Mouse (Mus musculus): ENCODE measurements around the gene Chchd4. TPM values are rescaled to one million over a fixed set of nuclear protein-coding genes. Genes with fewer than 3 reads are reported as not detected.
A peak's percentile ranks its signal among the peaks of the same experiment; 100 is the strongest.

Gene Chchd4
- total and polyA plus RNA-seq, 3 experiments = 8.7 to 17.0 (median 15.3) TPM

- 34% methylated on average over 5 of the region's 5 CpGs for whole genome bisulfite sequencing
- H3K4me1 ChIP-seq (ENCODE audit: control insufficient read depth, insufficient read depth, low read length) = no peaks in the 10 kb centered on the region
- no peak overlapping the region for H3K4me3 ChIP-seq
- no peak overlapping the region for H3K9ac ChIP-seq (ENCODE audit: low read depth, low read length)
- TF ChIP-seq POLR2A (IDR thresholded peaks at IDR 0.05; ENCODE audit: insufficient read depth, low read depth, low read length) = no peak
- TF ChIP-seq CTCF (IDR thresholded peaks at IDR 0.05) = no peak
- no peaks in the 10 kb centered on the region for H3K79me2 ChIP-seq (replicated peaks; ENCODE audit: control insufficient read depth, insufficient read depth, low read length)
- DNase-seq = no peak
- intact Hi-C loops (cut with DNase I) = no loop called here
- no peaks in the 10 kb centered on the region for H3K36me3 ChIP-seq (ENCODE audit: control insufficient read depth, insufficient read depth, low read length)
- peaks cover 1% of the 10 kb centered on the region; the same call in 1 of the 2 replicates for H3K27me3 ChIP-seq (ENCODE audit: control insufficient read depth, insufficient read depth, low read length)
- H3K27ac ChIP-seq = no peak overlapping the region
Observed at GRCm38 (mm10) chr6:91454546-91454945, 18.8 kb downstream of the Chchd4 start.

DNA sequence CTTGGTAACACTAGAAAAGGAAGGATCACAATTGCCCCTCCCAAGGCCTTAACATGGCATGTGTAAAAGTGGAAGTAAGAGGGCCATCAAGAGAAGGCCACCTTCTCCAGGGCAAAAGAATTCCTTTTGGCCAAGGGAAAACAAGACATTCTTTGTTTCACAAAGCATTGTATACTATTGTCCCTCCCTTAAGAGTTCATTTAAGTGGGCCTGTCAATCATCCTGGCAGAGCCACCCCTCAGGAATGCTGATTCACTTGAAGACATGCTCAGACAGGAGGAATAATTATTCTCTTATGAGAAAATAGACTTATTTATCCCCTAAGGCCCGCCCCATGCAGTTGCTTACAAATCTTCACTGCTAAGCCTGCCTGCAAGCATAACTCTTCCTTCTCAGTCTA is 21.3 kb downstream of the Chchd4 start:
- WGBS = 39% methylated on average over 1 of the region's 1 CpGs
- Histone ChIP-seq H3K79me2 (replicated peaks; ENCODE audit: control insufficient read depth, insufficient read depth, low read length) (no peaks in the 10 kb centered on the region), H3K27ac (no peak overlapping the region), H3K27me3 (ENCODE audit: control insufficient read depth, insufficient read depth, low read length) (peaks cover 1% of the 10 kb centered on the region; the same call in 1 of the 2 replicates), H3K4me1 (ENCODE audit: control insufficient read depth, insufficient read depth, low read length) (no peaks in the 10 kb centered on the region), H3K4me3 (no peak overlapping the region), H3K36me3 (ENCODE audit: control insufficient read depth, insufficient read depth, low read length) (no peaks in the 10 kb centered on the region), H3K9ac (ENCODE audit: low read depth, low read length) (no peak overlapping the region)
- intact Hi-C loops (cut with DNase I) = no loop called here
- DNase-seq = no peak
- TF ChIP-seq CTCF (IDR thresholded peaks at IDR 0.05) = no peak
- TF ChIP-seq POLR2A (IDR thresholded peaks at IDR 0.05; ENCODE audit: insufficient read depth, low read depth, low read length) = no peak
- TF ChIP-seq EP300 (IDR thresholded peaks at IDR 0.05; ENCODE audit: insufficient read depth, low read depth, low read length) = no peak

GRCm38 (mm10) chr6:91449472-91450225 is 23.7 kb downstream of the Chchd4 start:
- H3K4me3 ChIP-seq = no peak overlapping the region
- no peaks in the 10 kb centered on the region for H3K4me1 ChIP-seq (ENCODE audit: control insufficient read depth, insufficient read depth, low read length)
- no peaks in the 10 kb centered on the region for H3K79me2 ChIP-seq (replicated peaks; ENCODE audit: control insufficient read depth, insufficient read depth, low read length)
- no peak overlapping the region for H3K9ac ChIP-seq (ENCODE audit: low read depth, low read length)
- no peaks in the 10 kb centered on the region; the same call in 1 of the 2 replicates for H3K27me3 ChIP-seq (ENCODE audit: control insufficient read depth, insufficient read depth, low read length)
- no peaks in the 10 kb centered on the region for H3K36me3 ChIP-seq (ENCODE audit: control insufficient read depth, insufficient read depth, low read length)
- TF ChIP-seq EP300 (IDR thresholded peaks at IDR 0.05; ENCODE audit: insufficient read depth, low read depth, low read length) (no peak), POLR2A (IDR thresholded peaks at IDR 0.05; ENCODE audit: insufficient read depth, low read depth, low read length) (no peak), CTCF (IDR thresholded peaks at IDR 0.05) (no peak)
- no peak overlapping the region for H3K27ac ChIP-seq
- intact Hi-C loops (cut with DNase I) = no loop called here
- DNase-seq = no peak
- WGBS = 34% methylated on average over 3 of the region's 3 CpGs

GRCm38 (mm10) chr6:91445316-91445715 is 28.0 kb downstream of the Chchd4 start:
- intact Hi-C loops (cut with DNase I) = no loop called here
- WGBS = 66% methylated on average over 3 of the region's 3 CpGs

GRCm38 (mm10) chr6:91441145-91441662 is 32.1 kb downstream of the Chchd4 start:
- intact Hi-C loops (cut with DNase I) = no loop called here
- DNase-seq = no peak
- 1% methylated on average over 19 of the region's 19 CpGs for WGBS

More at GRCm38 (mm10) chr6:91445316-91445715, 28.0 kb downstream of the Chchd4 start:
- Histone ChIP-seq H3K9ac (ENCODE audit: low read depth, low read length) (no peak overlapping the region), H3K27me3 (ENCODE audit: control insufficient read depth, insufficient read depth, low read length) (no peaks in the 10 kb centered on the region), H3K4me1 (ENCODE audit: control insufficient read depth, insufficient read depth, low read length) (peaks cover 2% of the 10 kb centered on the region), H3K36me3 (ENCODE audit: control insufficient read depth, insufficient read depth, low read length) (no peaks in the 10 kb centered on the region), H3K4me3 (no peak overlapping the region), H3K79me2 (replicated peaks; ENCODE audit: control insufficient read depth, insufficient read depth, low read length) (no peaks in the 10 kb centered on the region), H3K27ac (no peak overlapping the region)
- no peak for DNase-seq
- TF ChIP-seq CTCF (IDR thresholded peaks at IDR 0.05) (no peak), POLR2A (IDR thresholded peaks at IDR 0.05; ENCODE audit: insufficient read depth, low read depth, low read length) (no peak), EP300 (IDR thresholded peaks at IDR 0.05; ENCODE audit: insufficient read depth, low read depth, low read length) (no peak)

More at GRCm38 (mm10) chr6:91441145-91441662, 32.1 kb downstream of the Chchd4 start:
- H3K9ac ChIP-seq (ENCODE audit: low read depth, low read length) = peak overlapping the region; percentile 47
- TF ChIP-seq CTCF (IDR thresholded peaks at IDR 0.05) = no peak
- TF ChIP-seq POLR2A (IDR thresholded peaks at IDR 0.05; ENCODE audit: insufficient read depth, low read depth, low read length) = no peak
- TF ChIP-seq EP300 (IDR thresholded peaks at IDR 0.05; ENCODE audit: insufficient read depth, low read depth, low read length) = no peak
- no peaks in the 10 kb centered on the region for H3K27me3 ChIP-seq (ENCODE audit: control insufficient read depth, insufficient read depth, low read length)
- H3K27ac ChIP-seq = peak overlapping the region; percentile 68
- peaks cover 2% of the 10 kb centered on the region for H3K4me1 ChIP-seq (ENCODE audit: control insufficient read depth, insufficient read depth, low read length)
- peak overlapping the region; percentile 65 for H3K4me3 ChIP-seq
- no peaks in the 10 kb centered on the region for H3K36me3 ChIP-seq (ENCODE audit: control insufficient read depth, insufficient read depth, low read length)
- H3K79me2 ChIP-seq (replicated peaks; ENCODE audit: control insufficient read depth, insufficient read depth, low read length) = no peaks in the 10 kb centered on the region
